Mouse (Mus musculus) forebrain, embryonic 15.5 days (tissue): ENCODE data around the gene Cdkl3. TPM values are rescaled to one million over a fixed set of nuclear protein-coding genes. Genes with fewer than 3 reads are reported as not detected.
A peak's percentile ranks its signal among the peaks of the same experiment; 100 is the strongest.

ENCODE experiments used
- ATAC-seq: fragments of 200-750 bp; cut with Nextera tagmentation; replicated peaks from 2 replicates; pipeline ENCODE4 v1.8.0; 2017; ENCODE audit warnings: mild to moderate bottlenecking, moderate TSS enrichment, moderate library complexity
- H3K27ac ChIP-seq: fragments of 300-500 bp; sonication (generic); replicated peaks from 2 replicates; pipeline ENCODE4 v1.5.1; 2015; ENCODE audit warnings: mild to moderate bottlenecking, inconsistent platforms
- H3K27me3 ChIP-seq: fragments of 300-500 bp; sonication (generic); 2 replicates; pipeline ENCODE4 v1.6.1; 2015; ENCODE audit warnings: inconsistent platforms
- H3K36me3 ChIP-seq: fragments of 300-500 bp; sonication (generic); 2 replicates; pipeline ENCODE4 v1.6.1; 2015; ENCODE audit warnings: mild to moderate bottlenecking, inconsistent platforms
- H3K4me1 ChIP-seq: fragments of 300-500 bp; sonication (generic); 2 replicates; pipeline ENCODE4 v1.6.1; 2015; ENCODE audit warnings: inconsistent platforms
- H3K4me2 ChIP-seq: fragments of 300-500 bp; sonication (generic); replicated peaks from 2 replicates; pipeline ENCODE4 v1.6.1; 2015; ENCODE audit warnings: mild to moderate bottlenecking, inconsistent platforms
- H3K4me3 ChIP-seq: fragments of 300-500 bp; sonication (generic); 2 replicates; pipeline ENCODE4 v1.5.1; 2015; ENCODE audit warnings: mild to moderate bottlenecking, inconsistent platforms
- H3K9ac ChIP-seq: fragments of 300-500 bp; sonication (generic); replicated peaks from 2 replicates; pipeline ENCODE4 v1.6.1; 2015; ENCODE audit warnings: mild to moderate bottlenecking, inconsistent platforms
- H3K9me3 ChIP-seq: fragments of 300-500 bp; sonication (generic); 2 replicates; pipeline ENCODE4 v1.6.1; 2016; ENCODE audit warnings: inconsistent platforms
- WGBS: fragments of 180-500 bp; shearing (Covaris S2); methylation state at CpG from one replicate; pipeline ENCODE4 v1.1.7; 2015; ENCODE audit warnings: mixed read lengths; 5-methylcytosine and 5-hydroxymethylcytosine counted together
- polyA plus RNA-seq: library from polyadenylated mRNA; unstranded; fragments of >200 nt; fragmentation: Nextera tagmentation; extraction: Ambion mirVana; gene quantifications from 2 replicates; pipeline ENCODE4 v1.2.1, GENCODE M21; 2015

The Cdkl3 gene
- 23.9 and 25.3 TPM in 2 replicates for polyA plus RNA-seq

GRCm38 (mm10) chr11:52003772-52004528 is at the start of gene Cdkl3:
Gene Cdkl3, plus strand, starts transcription at chr11:52004221.
- ATAC-seq: peak; percentile 89
- Histone ChIP-seq H3K4me3 (peak within 1 kb of the TSS; percentile 98), H3K27ac (peak within 1 kb of the TSS; percentile 94), H3K4me2 (peak within 1 kb of the TSS; percentile 57), H3K9ac (peak within 1 kb of the TSS; percentile 95), H3K4me1 (peaks cover 30% of the 10 kb centered on the region), H3K9me3 (no peaks in the 10 kb centered on the region), H3K36me3 (peaks cover 5% of the 10 kb centered on the region; the same call in 1 of the 2 replicates), H3K27me3 (no peaks in the 10 kb centered on the region)
- WGBS: under 1% methylated on average over 49 of the region's 51 CpGs

DNA sequence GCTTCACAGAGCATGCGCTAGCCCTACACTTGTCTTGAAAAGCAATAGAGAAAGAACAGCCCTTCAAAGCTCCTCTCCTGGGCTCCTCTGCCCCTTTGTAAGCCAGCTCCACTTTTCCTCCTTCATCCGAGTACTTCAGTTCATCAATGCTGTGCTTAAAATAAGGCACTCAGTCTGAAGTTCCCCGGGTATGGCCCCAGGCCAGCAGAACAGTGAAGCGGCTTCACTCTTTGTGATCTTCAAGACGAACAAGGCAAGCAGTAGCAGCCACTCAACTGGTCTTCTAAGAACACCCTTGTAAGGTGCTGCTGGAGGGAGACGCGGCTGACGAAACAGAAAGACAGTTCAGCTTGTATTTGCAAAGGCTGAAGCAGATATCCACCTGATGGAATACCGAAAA is 47.9 kb upstream of the Cdkl3 start:
- Histone ChIP-seq H3K27me3 (no peaks in the 10 kb centered on the region), H3K4me1 (no peaks in the 10 kb centered on the region), H3K4me2 (no peak overlapping the region), H3K9me3 (no peaks in the 10 kb centered on the region), H3K27ac (no peak overlapping the region), H3K36me3 (no peaks in the 10 kb centered on the region), H3K9ac (no peak overlapping the region), H3K4me3 (no peak overlapping the region)
- WGBS: 70% methylated on average over 9 of the region's 9 CpGs
- ATAC-seq: no peak

- no peak overlapping the region for H3K9ac ChIP-seq
- no peaks in the 10 kb centered on the region for H3K27me3 ChIP-seq
- H3K36me3 ChIP-seq: no peaks in the 10 kb centered on the region
- no peak for ATAC-seq
- WGBS: 91% methylated on average over 4 of the region's 4 CpGs
- no peaks in the 10 kb centered on the region for H3K4me1 ChIP-seq
- no peaks in the 10 kb centered on the region for H3K9me3 ChIP-seq
- no peak overlapping the region for H3K4me3 ChIP-seq
- H3K4me2 ChIP-seq: no peak overlapping the region
- H3K27ac ChIP-seq: no peak overlapping the region
These were observed 46.3 kb upstream of the Cdkl3 start for GRCm38 (mm10) chr11:51957760-51958159.

GRCm38 (mm10) chr11:51959511-51959910 is 44.5 kb upstream of the Cdkl3 start:
- Histone ChIP-seq H3K27me3 (no peaks in the 10 kb centered on the region), H3K9me3 (no peaks in the 10 kb centered on the region), H3K27ac (no peak overlapping the region), H3K9ac (no peak overlapping the region), H3K4me1 (no peaks in the 10 kb centered on the region), H3K36me3 (no peaks in the 10 kb centered on the region), H3K4me2 (no peak overlapping the region), H3K4me3 (no peak overlapping the region)
- WGBS: 85% methylated on average over 5 of the region's 5 CpGs
- ATAC-seq: no peak

DNA sequence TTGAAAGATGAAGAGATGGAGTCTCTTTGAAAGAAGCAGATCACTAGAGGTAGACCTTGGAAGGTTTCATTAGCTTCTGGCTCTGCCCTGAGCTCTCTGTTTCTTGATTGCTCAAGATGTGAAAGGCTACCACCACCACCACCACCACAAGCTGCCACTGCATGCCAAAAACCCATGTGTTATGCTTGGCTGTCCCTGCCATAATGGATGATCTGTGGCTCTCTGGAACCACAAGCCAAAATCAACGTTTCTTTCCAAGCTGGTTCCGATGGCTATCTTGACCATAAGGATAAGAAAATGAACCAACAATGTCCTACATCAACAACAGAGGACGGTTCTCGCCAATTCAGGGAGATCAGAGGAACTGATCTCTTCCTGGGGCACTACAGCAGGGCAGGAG is 44.0 kb upstream of the Cdkl3 start:
- no peak overlapping the region for H3K4me2 ChIP-seq
- WGBS: 92% methylated on average over 4 of the region's 4 CpGs
- H3K4me3 ChIP-seq: no peak overlapping the region
- no peak overlapping the region for H3K9ac ChIP-seq
- ATAC-seq: no peak
- H3K9me3 ChIP-seq: no peaks in the 10 kb centered on the region
- H3K27ac ChIP-seq: no peak overlapping the region
- H3K4me1 ChIP-seq: no peaks in the 10 kb centered on the region
- H3K27me3 ChIP-seq: no peaks in the 10 kb centered on the region
- H3K36me3 ChIP-seq: no peaks in the 10 kb centered on the region

GRCm38 (mm10) chr11:51960967-51961471 is 43.0 kb upstream of the Cdkl3 start:
- H3K4me3 ChIP-seq: no peak overlapping the region
- H3K9ac ChIP-seq: no peak overlapping the region
- no peaks in the 10 kb centered on the region for H3K36me3 ChIP-seq
- no peak overlapping the region for H3K4me2 ChIP-seq
- H3K4me1 ChIP-seq: no peaks in the 10 kb centered on the region
- ATAC-seq: no peak
- 53% methylated on average over 11 of the region's 11 CpGs for WGBS
- H3K27me3 ChIP-seq: no peaks in the 10 kb centered on the region
- H3K27ac ChIP-seq: no peak overlapping the region
- no peaks in the 10 kb centered on the region for H3K9me3 ChIP-seq

DNA sequence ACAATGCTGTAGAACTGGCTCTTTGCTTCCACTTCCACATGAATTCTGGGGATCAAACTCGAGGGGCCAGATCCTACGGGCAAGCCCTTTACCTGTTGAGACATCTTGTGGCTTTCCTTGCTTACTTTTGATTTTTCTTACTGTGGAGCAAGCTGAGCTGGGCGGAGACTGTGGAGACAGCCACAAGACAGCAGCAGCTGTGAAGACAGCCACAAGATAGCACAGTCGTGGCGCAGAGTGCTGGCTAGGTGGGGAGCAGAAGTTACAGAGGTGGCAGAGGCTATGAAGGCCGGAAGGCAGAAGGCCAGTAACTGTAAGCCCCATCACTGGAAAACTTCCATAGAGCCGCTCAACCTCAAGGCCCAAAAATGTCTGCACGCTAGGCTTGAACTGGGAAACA is 42.3 kb upstream of the Cdkl3 start:
- H3K4me1 ChIP-seq: no peaks in the 10 kb centered on the region
- no peak overlapping the region for H3K4me2 ChIP-seq
- no peaks in the 10 kb centered on the region for H3K27me3 ChIP-seq
- no peak overlapping the region for H3K27ac ChIP-seq
- no peaks in the 10 kb centered on the region for H3K9me3 ChIP-seq
- no peak for ATAC-seq
- H3K9ac ChIP-seq: no peak overlapping the region
- no peak overlapping the region for H3K4me3 ChIP-seq
- no peaks in the 10 kb centered on the region for H3K36me3 ChIP-seq
- WGBS: 91% methylated on average over 8 of the region's 8 CpGs

DNA sequence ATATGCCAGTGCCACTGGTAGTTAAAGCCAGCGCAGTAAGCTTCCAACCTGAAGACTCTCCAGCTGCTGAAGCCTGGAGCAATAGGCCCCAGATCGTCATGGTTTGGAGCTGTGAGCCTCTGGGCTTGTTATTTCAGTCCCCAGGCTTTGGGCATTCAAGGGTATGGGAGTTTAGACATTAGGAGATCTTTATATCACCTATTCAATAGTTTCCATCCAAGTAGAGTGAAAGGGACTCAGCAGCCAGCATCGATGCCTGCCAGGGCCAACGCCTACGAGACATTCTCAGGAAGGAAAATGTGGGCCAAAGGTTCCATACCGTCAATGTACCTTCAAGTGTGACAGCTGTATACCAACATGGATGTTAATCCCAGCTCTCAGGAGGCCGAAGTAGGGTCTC is 41.7 kb upstream of the Cdkl3 start:
- WGBS: 95% methylated on average over 7 of the region's 7 CpGs
- H3K4me1 ChIP-seq: peaks cover 2% of the 10 kb centered on the region; the same call in 1 of the 2 replicates
- H3K27me3 ChIP-seq: no peaks in the 10 kb centered on the region
- H3K9ac ChIP-seq: no peak overlapping the region
- H3K9me3 ChIP-seq: no peaks in the 10 kb centered on the region
- H3K27ac ChIP-seq: no peak overlapping the region
- no peak overlapping the region for H3K4me2 ChIP-seq
- no peaks in the 10 kb centered on the region for H3K36me3 ChIP-seq
- ATAC-seq: no peak
- H3K4me3 ChIP-seq: no peak overlapping the region

GRCm38 (mm10) chr11:51966651-51967050 is 37.4 kb upstream of the Cdkl3 start:
- no peak overlapping the region for H3K9ac ChIP-seq
- peaks cover 19% of the 10 kb centered on the region for H3K36me3 ChIP-seq
- H3K27ac ChIP-seq: no peak overlapping the region
- no peak overlapping the region for H3K4me2 ChIP-seq
- H3K27me3 ChIP-seq: no peaks in the 10 kb centered on the region
- no peak overlapping the region for H3K4me3 ChIP-seq
- no peaks in the 10 kb centered on the region for H3K9me3 ChIP-seq
- peaks cover 17% of the 10 kb centered on the region for H3K4me1 ChIP-seq
- WGBS: 88% methylated on average over 5 of the region's 5 CpGs
- no peak for ATAC-seq

GRCm38 (mm10) chr11:51967443-51968401 is 36.3 kb upstream of the Cdkl3 start, which contains the start of gene Cdkn2aipnl:
Gene Cdkn2aipnl, plus strand, starts transcription at chr11:51967661.
- Histone ChIP-seq H3K4me2 (peak within 1 kb of the TSS; percentile 89), H3K4me3 (peak within 1 kb of the TSS; percentile 90), H3K9ac (peak within 1 kb of the TSS; percentile 92), H3K36me3 (peaks cover 30% of the 10 kb centered on the region), H3K27ac (peak within 1 kb of the TSS; percentile 71), H3K9me3 (no peaks in the 10 kb centered on the region), H3K4me1 (peaks cover 17% of the 10 kb centered on the region), H3K27me3 (no peaks in the 10 kb centered on the region)
- ATAC-seq: peak; percentile 97
- WGBS: 3% methylated on average over 62 of the region's 63 CpGs

GRCm38 (mm10) chr11:51968896-51969295 is 35.1 kb upstream of the Cdkl3 start:
- no peak overlapping the region for H3K4me3 ChIP-seq
- WGBS: 94% methylated on average over 9 of the region's 9 CpGs
- H3K4me1 ChIP-seq: peaks cover 17% of the 10 kb centered on the region
- H3K9ac ChIP-seq: no peak overlapping the region
- no peak overlapping the region for H3K27ac ChIP-seq
- H3K9me3 ChIP-seq: no peaks in the 10 kb centered on the region
- H3K27me3 ChIP-seq: no peaks in the 10 kb centered on the region
- H3K36me3 ChIP-seq: peaks cover 40% of the 10 kb centered on the region
- peak overlapping the region; percentile 89; the same call in 1 of the 2 replicates for H3K4me2 ChIP-seq
- ATAC-seq: no peak

GRCm38 (mm10) chr11:51969511-51969910 is 34.5 kb upstream of the Cdkl3 start:
- Histone ChIP-seq H3K9ac (no peak overlapping the region), H3K4me2 (no peak overlapping the region), H3K36me3 (peaks cover 44% of the 10 kb centered on the region), H3K4me3 (no peak overlapping the region), H3K4me1 (peaks cover 17% of the 10 kb centered on the region), H3K27ac (no peak overlapping the region), H3K9me3 (no peaks in the 10 kb centered on the region), H3K27me3 (no peaks in the 10 kb centered on the region)
- no peak for ATAC-seq
- 93% methylated on average over 2 of the region's 2 CpGs for WGBS
